Mouse (Mus musculus) heart, embryonic 13.5 days (tissue): ENCODE measurements around the gene Zfp518a. TPM values are rescaled to one million over a fixed set of nuclear protein-coding genes. Genes with fewer than 3 reads are reported as not detected.

Source experiments
- ATAC-seq: fragments of 200-750 bp; cut with Nextera tagmentation; 2 replicates; pipeline ENCODE4 v1.8.0; 2017; ENCODE audit warnings: moderate TSS enrichment; ENCODE audit not compliant: insufficient number of reproducible peaks, low FRiP score, low TSS enrichment; ENCODE audit errors: extremely low read depth
- H3K27ac ChIP-seq: fragments of 300-500 bp; sonication (generic); replicated peaks from 2 replicates; pipeline ENCODE4 v1.5.1; 2015; ENCODE audit warnings: moderate library complexity, mild to moderate bottlenecking, inconsistent platforms
- H3K27me3 ChIP-seq: fragments of 300-500 bp; sonication (generic); replicated peaks from 2 replicates; pipeline ENCODE4 v1.6.1; 2015; ENCODE audit warnings: mild to moderate bottlenecking, inconsistent platforms
- H3K36me3 ChIP-seq: fragments of 300-500 bp; sonication (generic); 2 replicates; pipeline ENCODE4 v1.6.1; 2015; ENCODE audit warnings: mild to moderate bottlenecking, inconsistent platforms
- H3K4me1 ChIP-seq: fragments of 300-500 bp; sonication (generic); 2 replicates; pipeline ENCODE4 v1.6.1; 2015; ENCODE audit warnings: inconsistent platforms
- H3K4me2 ChIP-seq: fragments of 300-500 bp; sonication (generic); 2 replicates; pipeline ENCODE4 v1.6.1; 2015; ENCODE audit warnings: inconsistent platforms, mild to moderate bottlenecking, moderate library complexity
- H3K4me3 ChIP-seq: fragments of 300-500 bp; sonication (generic); 2 replicates; pipeline ENCODE4 v1.5.1; 2015; ENCODE audit warnings: moderate library complexity, mild to moderate bottlenecking, inconsistent platforms
- H3K9ac ChIP-seq: fragments of 300-500 bp; sonication (generic); 2 replicates; pipeline ENCODE4 v1.6.1; 2015; ENCODE audit warnings: inconsistent platforms, mild to moderate bottlenecking, moderate library complexity
- H3K9me3 ChIP-seq: fragments of 300-500 bp; sonication (generic); 2 replicates; pipeline ENCODE4 v1.6.1; 2016; ENCODE audit warnings: inconsistent platforms
- WGBS: fragments of 180-500 bp; shearing (Covaris S2); methylation state at CpG from one replicate; pipeline ENCODE4 v1.1.7; 2015; ENCODE audit warnings: mixed read lengths; 5-methylcytosine and 5-hydroxymethylcytosine counted together
- polyA plus RNA-seq: library from polyadenylated mRNA; unstranded; fragments of >200 nt; fragmentation: Nextera tagmentation; extraction: Ambion mirVana; gene quantifications from 2 replicates; pipeline ENCODE4 v1.2.1, GENCODE M21; 2015

The Zfp518a gene
- polyA plus RNA-seq, 1 experiment from 2014 or later, result 6.3 TPM

DNA sequence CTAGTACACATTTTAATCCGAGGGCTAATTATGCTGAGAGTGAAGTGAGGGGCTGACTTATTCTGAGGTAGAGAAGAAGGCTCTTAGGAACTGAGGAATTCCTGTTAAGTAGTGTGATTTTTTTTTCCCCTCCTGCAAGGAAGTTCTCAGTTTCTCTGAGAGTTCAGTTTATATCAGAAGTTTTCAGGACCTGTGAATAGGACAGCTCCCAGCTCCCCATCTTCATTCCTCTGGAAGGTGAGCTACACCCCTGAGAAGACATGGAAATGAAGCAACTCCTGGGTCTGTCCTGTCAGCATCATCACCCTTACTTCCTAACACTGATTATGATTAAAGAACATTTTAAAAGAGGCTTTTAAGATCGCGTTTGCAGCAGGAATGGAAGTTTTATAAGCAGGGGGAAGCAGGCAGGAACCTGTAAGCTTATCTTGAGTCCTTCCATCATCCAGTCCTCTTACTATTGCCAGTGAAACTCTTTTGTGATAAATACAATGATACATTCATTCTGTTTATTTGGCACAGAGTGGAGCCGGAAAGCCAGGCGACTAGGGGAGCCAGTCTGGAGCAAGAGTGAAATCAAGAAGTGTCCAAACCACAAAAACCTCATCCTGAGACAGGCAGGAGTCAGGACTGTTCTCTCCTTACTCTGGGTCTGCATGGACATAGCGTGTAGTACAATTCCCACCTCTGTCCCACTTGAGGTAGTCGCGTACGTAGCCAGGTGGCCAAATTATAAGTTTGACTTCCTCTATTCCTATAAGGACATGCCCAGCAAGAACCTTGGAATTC is 37.3 kb downstream of the Zfp518a start:
- ATAC-seq, result no peak
- Histone ChIP-seq H3K27me3 (no peaks in the 10 kb centered on the region), H3K36me3 (no peaks in the 10 kb centered on the region), H3K27ac (no peak overlapping the region), H3K4me2 (no peak overlapping the region), H3K9me3 (no peaks in the 10 kb centered on the region), H3K9ac (no peak overlapping the region), H3K4me3 (no peak overlapping the region), H3K4me1 (no peaks in the 10 kb centered on the region)
- WGBS, result 60% methylated on average over 9 of the region's 9 CpGs

DNA sequence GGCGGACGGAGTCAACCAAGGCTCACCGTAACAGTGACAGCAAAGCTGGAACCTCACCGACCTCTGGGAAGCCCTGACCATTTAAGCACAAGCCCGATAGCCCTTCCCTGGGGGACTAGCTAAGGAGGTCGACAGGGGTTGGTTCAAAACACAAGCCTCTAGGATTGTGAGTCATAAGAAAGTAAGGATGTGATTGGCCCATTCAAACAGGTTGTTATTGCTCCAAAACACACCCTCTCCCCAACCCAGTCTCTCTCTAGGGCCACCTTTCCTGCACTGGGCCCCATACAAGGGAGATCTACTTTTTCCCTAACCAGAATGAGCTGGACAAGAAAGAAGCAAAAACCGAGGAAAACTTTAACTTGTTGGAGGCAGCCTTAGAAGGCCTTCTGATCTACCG is 40.9 kb downstream of the Zfp518a start:
- H3K4me1 ChIP-seq, result no peaks in the 10 kb centered on the region
- 41% methylated on average over 8 of the region's 8 CpGs for WGBS
- no peak overlapping the region for H3K4me3 ChIP-seq
- no peaks in the 10 kb centered on the region for H3K27me3 ChIP-seq
- H3K9ac ChIP-seq, result no peak overlapping the region
- no peak for ATAC-seq
- H3K36me3 ChIP-seq, result no peaks in the 10 kb centered on the region
- H3K9me3 ChIP-seq, result no peaks in the 10 kb centered on the region
- no peak overlapping the region for H3K27ac ChIP-seq
- H3K4me2 ChIP-seq, result no peak overlapping the region

GRCm38 (mm10) chr19:40936038-40936437 is 41.5 kb downstream of the Zfp518a start:
- ATAC-seq, result no peak
- Histone ChIP-seq H3K9me3 (no peaks in the 10 kb centered on the region), H3K4me3 (no peak overlapping the region), H3K4me1 (peaks cover 2% of the 10 kb centered on the region; the same call in 1 of the 2 replicates), H3K4me2 (no peak overlapping the region), H3K27me3 (no peaks in the 10 kb centered on the region), H3K9ac (no peak overlapping the region), H3K27ac (no peak overlapping the region), H3K36me3 (no peaks in the 10 kb centered on the region)
- 41% methylated on average over 5 of the region's 5 CpGs for WGBS

DNA sequence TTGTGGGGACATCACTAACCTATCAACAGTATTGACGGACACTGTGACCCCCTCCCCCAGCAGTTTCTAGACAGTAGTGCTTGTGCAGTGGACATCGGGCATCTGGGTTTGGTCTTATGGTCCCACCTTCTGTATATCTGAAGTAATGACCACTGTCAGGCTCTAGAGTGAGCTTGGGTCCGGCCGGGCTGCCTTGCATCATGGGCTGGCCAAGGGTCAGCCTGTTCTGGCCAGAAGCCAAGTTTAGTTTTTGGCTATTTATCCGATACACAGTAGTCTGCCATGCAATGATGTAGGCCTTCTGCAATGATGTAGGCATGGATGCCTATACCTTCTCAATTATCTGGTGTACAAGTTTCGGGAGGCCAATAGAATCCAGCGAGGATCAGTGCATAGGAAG is 49.0 kb downstream of the Zfp518a start:
- peaks cover 17% of the 10 kb centered on the region for H3K4me1 ChIP-seq
- no peak overlapping the region for H3K27ac ChIP-seq
- H3K9me3 ChIP-seq, result no peaks in the 10 kb centered on the region
- H3K36me3 ChIP-seq, result no peaks in the 10 kb centered on the region
- H3K4me3 ChIP-seq, result no peak overlapping the region
- H3K4me2 ChIP-seq, result no peak overlapping the region
- 82% methylated on average over 7 of the region's 7 CpGs for WGBS
- no peak overlapping the region for H3K9ac ChIP-seq
- ATAC-seq, result no peak
- H3K27me3 ChIP-seq, result no peaks in the 10 kb centered on the region

- Histone ChIP-seq H3K4me3 (no peak overlapping the region), H3K4me1 (peaks cover 5% of the 10 kb centered on the region), H3K9me3 (no peaks in the 10 kb centered on the region), H3K27ac (no peak overlapping the region), H3K4me2 (no peak overlapping the region), H3K27me3 (no peaks in the 10 kb centered on the region), H3K9ac (no peak overlapping the region), H3K36me3 (no peaks in the 10 kb centered on the region)
- WGBS, result 74% methylated on average over 4 of the region's 4 CpGs
- no peak for ATAC-seq
Observed at GRCm38 (mm10) chr19:40946937-40947577, 52.6 kb downstream of the Zfp518a start.

GRCm38 (mm10) chr19:40958981-40959380 is 64.5 kb downstream of the Zfp518a start:
- Histone ChIP-seq H3K27me3 (peaks cover 32% of the 10 kb centered on the region), H3K4me3 (no peak overlapping the region), H3K9me3 (no peaks in the 10 kb centered on the region), H3K4me2 (no peak overlapping the region), H3K27ac (no peak overlapping the region), H3K4me1 (no peaks in the 10 kb centered on the region), H3K36me3 (no peaks in the 10 kb centered on the region), H3K9ac (no peak overlapping the region)
- WGBS, result 45% methylated on average over 1 of the region's 1 CpGs
- ATAC-seq, result no peak

DNA sequence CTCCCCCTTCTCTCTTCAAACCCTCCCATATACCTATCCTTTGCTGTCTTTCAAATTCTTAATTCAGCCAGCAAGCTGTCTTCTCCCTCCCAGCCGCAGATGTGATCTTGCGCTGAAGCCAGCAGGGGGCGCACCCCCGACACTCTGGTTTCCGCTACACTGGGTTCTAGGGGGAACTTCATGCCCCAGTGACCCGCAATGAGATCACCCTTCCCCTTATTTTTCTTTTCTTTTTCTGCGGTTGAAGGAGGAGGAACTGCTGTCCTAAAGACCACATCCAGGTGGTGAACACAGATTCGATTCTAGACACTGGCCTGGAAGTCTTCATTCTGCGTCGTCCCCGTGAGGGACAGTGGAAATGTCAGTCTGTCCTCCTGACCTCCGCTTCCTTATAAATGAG is 68.5 kb downstream of the Zfp518a start:
- whole genome bisulfite sequencing, result 46% methylated on average over 12 of the region's 12 CpGs
- no peak for ATAC-seq

GRCm38 (mm10) chr19:40964367-40964891 is 69.9 kb downstream of the Zfp518a start:
- H3K4me2 ChIP-seq, result no peak overlapping the region
- H3K4me3 ChIP-seq, result no peak overlapping the region
- H3K9me3 ChIP-seq, result no peaks in the 10 kb centered on the region
- 67% methylated on average over 3 of the region's 3 CpGs for WGBS
- H3K9ac ChIP-seq, result no peak overlapping the region
- peaks cover 4% of the 10 kb centered on the region; the same call in 1 of the 2 replicates for H3K4me1 ChIP-seq
- H3K36me3 ChIP-seq, result no peaks in the 10 kb centered on the region
- H3K27ac ChIP-seq, result no peak overlapping the region
- H3K27me3 ChIP-seq, result peaks cover 31% of the 10 kb centered on the region
- no peak for ATAC-seq

More for the DNA sequence above, 68.5 kb downstream of the Zfp518a start:
- peaks cover 38% of the 10 kb centered on the region for H3K27me3 ChIP-seq
- no peaks in the 10 kb centered on the region for H3K9me3 ChIP-seq
- no peak overlapping the region for H3K9ac ChIP-seq
- no peak overlapping the region for H3K27ac ChIP-seq
- peaks cover 4% of the 10 kb centered on the region; the same call in 1 of the 2 replicates for H3K4me1 ChIP-seq
- no peaks in the 10 kb centered on the region for H3K36me3 ChIP-seq
- no peak overlapping the region for H3K4me2 ChIP-seq
- H3K4me3 ChIP-seq, result no peak overlapping the region

DNA sequence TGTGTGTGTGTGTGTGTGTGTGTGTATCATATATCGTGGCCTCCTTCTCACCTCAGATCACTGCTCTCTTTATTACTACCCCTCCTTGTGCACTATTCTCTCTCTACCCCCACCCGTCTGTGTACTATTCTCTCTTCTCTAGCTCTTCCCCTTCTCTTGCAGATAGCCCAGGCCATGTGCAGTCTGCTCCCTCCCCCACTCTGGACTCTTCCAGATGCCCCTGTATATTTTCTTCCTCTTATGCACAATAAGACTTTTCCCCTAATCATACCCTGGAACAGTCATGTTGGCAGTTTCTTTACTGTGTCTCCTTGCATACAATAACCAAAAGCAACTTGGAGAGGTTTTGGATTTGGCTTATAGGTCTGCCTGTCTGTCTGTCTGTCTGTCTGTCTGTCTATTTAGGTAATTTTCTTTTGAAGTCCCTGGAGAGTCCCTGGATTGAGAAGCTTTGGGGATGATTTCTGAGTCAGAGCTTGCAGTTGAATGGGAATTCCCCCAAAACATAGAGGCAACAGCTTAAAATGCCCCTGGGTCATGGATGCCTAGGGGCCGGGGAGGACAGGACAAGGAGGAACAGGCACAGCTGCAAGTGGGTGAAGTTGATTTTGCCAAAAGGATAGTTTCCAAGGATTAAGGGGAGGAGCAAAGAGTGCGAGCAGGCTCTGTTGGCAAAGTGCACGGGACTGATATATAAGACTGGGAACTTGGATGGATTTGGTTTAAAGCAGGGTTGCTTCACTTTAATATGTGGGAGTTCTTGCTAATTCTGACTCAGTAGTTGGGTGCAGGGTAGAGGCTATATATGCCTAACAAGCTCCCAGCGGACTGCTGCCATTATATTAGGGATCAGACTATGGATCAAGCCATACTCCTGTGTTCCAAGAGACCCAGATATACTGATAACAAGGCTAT is 70.7 kb downstream of the Zfp518a start:
- no peak overlapping the region for H3K27ac ChIP-seq

More for the DNA sequence above, 70.7 kb downstream of the Zfp518a start:
- H3K27me3 ChIP-seq, result peaks cover 24% of the 10 kb centered on the region
- H3K4me3 ChIP-seq, result no peak overlapping the region
- H3K9ac ChIP-seq, result no peak overlapping the region
- H3K4me1 ChIP-seq, result peaks cover 4% of the 10 kb centered on the region; the same call in 1 of the 2 replicates
- H3K9me3 ChIP-seq, result no peaks in the 10 kb centered on the region
- no peak for ATAC-seq
- 69% methylated on average over 6 of the region's 6 CpGs for WGBS
- H3K36me3 ChIP-seq, result no peaks in the 10 kb centered on the region
- no peak overlapping the region for H3K4me2 ChIP-seq
